Mouse (Mus musculus): ENCODE measurements at regions not wholly inside any gene's neighbourhood (a gene's known extent, or its start where the extent isn't known, plus 50 kb on each side); places are given as distances from the start of the nearest gene placed in this dataset.
A peak's percentile ranks its signal among the peaks of the same experiment; 100 is the strongest.

DNA sequence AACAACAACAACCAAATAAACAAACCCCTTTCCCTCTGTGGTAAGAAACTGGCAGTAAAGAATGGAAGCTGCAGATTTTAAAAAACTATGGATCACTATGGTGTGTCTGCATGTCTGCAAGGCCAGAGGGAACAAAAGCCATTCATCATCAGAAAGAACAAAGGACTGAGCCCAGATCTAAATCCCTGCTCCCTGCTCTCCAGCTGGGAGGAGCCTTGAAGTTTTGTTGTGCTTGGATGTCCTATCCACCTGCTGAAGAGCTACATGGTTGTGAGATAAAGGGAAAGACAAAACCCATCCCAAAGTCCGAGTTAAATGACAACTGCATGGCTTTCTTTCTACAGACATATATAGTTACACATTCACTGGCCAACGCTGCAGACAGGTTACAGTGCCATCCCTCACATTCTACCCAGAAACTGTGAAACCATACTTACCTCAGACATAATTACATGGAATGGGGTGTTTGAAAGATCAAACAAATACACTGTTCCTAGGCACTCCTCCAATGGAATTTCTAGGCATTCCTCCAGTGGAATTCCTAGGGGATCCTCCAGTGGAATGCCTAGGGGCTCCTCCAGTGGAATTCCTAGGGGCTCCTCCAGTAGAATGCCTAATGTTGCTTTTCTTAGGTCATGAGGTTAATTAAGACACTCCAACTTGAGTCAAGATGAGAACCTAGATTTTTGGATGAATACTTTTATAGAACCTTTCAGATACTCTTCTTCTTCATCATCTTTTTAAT is 2054.2 kb downstream of the A830018L16Rik start:
- 40% methylated on average over 2 of the region's 2 CpGs for WGBS
- Histone ChIP-seq H3K27me3 (no peaks in the 10 kb centered on the region), H3K4me3 (no peak overlapping the region), H3K27ac (no peak overlapping the region), H3K4me2 (replicated peaks) (no peak overlapping the region), H3K9me3 (no peaks in the 10 kb centered on the region), H3K4me1 (0 out of 2 replicates have a peak, but pooled peaks cover 3% of the 10 kb centered on the region), H3K36me3 (no peaks in the 10 kb centered on the region), H3K9ac (no peak overlapping the region)
- ATAC-seq (ENCODE audit: insufficient number of reproducible peaks, insufficient read depth, low FRiP score, low TSS enrichment) = no peak

DNA sequence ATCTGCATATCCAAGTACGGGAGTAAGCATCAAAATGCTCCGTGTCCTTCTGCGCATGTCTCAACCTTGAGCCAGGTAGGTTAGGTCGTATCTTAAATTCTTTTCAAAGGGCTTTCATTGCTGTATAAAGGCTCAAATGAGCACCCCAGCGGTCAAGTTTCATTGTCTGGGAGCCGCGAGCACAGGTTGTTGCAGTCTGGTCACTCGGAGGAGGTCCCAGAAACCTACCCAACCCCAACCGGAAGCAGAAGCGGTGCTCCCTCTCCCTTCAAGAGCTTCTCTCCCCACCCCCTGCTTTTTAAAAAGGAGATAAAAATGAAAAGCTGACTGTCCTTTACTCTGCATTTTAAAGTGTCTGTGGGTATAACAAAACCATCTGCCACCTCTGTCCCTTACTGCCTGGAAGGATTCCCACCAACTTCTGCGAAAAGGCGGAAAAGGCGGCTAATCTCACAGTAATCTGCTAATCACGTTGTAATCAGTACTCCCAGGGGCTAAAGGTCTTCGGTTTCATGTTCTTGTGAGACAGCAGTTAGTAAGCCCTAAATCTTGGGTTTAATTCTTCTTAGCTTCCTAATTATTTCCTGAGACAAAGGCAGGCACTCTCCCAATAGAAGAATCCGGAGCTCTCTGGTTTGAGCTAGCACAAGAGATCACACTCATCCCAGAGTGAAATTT is 2081.0 kb downstream of the A830018L16Rik start:
- H3K36me3 ChIP-seq = no peaks in the 10 kb centered on the region
- H3K4me1 ChIP-seq = no peaks in the 10 kb centered on the region
- H3K4me2 ChIP-seq (replicated peaks) = peak overlapping the region; percentile 40
- ATAC-seq (ENCODE audit: insufficient number of reproducible peaks, insufficient read depth, low FRiP score, low TSS enrichment) = no peak
- WGBS = 20% methylated on average over 16 of the region's 16 CpGs
- no peaks in the 10 kb centered on the region for H3K27me3 ChIP-seq
- H3K27ac ChIP-seq = no peak overlapping the region
- no peak overlapping the region; the same call in 1 of the 2 replicates for H3K9ac ChIP-seq
- no peaks in the 10 kb centered on the region for H3K9me3 ChIP-seq
- peak overlapping the region; percentile 22 for H3K4me3 ChIP-seq

DNA sequence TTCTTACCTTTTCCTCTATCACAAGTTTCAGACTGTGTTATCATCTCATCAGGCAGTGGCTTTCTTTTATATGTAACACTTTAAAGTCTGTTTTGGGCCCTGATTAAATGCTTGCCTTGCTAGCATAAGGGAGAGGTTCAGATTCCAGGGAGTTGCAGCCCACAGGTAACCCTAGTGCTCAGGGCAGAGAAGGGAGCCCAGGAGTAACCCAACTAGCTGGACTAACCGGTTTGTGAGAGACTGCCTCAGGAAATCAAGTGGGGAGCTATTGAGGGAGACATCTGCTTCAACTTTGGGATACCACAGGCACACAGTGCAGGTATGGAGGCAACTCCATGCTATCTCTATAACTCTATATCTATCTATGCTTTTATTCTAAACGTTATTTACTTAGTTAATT is 2082.5 kb downstream of the A830018L16Rik start:
- Histone ChIP-seq H3K4me2 (replicated peaks) (no peak overlapping the region), H3K27me3 (no peaks in the 10 kb centered on the region), H3K4me3 (no peak overlapping the region), H3K9me3 (no peaks in the 10 kb centered on the region), H3K27ac (no peak overlapping the region), H3K9ac (no peak overlapping the region), H3K4me1 (no peaks in the 10 kb centered on the region), H3K36me3 (no peaks in the 10 kb centered on the region)
- WGBS = 13% methylated on average over 2 of the region's 2 CpGs
- ATAC-seq (ENCODE audit: insufficient number of reproducible peaks, insufficient read depth, low FRiP score, low TSS enrichment) = no peak

DNA sequence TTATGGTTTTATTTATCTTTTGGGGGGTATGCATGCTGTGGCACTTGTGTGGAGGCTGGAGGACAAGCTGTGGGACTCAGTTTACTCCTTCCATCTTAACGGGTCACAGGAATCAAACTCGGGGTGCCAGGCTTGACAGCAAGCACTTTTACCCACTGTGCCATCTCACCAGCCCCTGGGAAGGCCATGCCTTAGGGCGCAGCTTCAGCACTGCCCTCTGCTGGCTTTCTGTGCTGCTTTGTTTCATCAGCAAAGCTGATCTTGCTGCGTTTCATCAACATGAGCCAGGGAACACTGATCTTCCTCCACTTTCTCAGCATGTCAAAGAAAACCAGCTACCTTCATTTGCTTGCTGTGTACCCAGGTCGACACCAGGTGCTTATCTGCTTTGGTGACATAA is 2086.6 kb downstream of the A830018L16Rik start:
- ATAC-seq (ENCODE audit: insufficient number of reproducible peaks, insufficient read depth, low FRiP score, low TSS enrichment) = no peak
- no peaks in the 10 kb centered on the region for H3K27me3 ChIP-seq
- 35% methylated on average over 5 of the region's 5 CpGs for WGBS
- no peaks in the 10 kb centered on the region for H3K4me1 ChIP-seq
- no peaks in the 10 kb centered on the region for H3K9me3 ChIP-seq
- H3K4me2 ChIP-seq (replicated peaks) = no peak overlapping the region
- H3K4me3 ChIP-seq = no peak overlapping the region
- H3K36me3 ChIP-seq = no peaks in the 10 kb centered on the region
- H3K9ac ChIP-seq = no peak overlapping the region
- no peak overlapping the region for H3K27ac ChIP-seq

DNA sequence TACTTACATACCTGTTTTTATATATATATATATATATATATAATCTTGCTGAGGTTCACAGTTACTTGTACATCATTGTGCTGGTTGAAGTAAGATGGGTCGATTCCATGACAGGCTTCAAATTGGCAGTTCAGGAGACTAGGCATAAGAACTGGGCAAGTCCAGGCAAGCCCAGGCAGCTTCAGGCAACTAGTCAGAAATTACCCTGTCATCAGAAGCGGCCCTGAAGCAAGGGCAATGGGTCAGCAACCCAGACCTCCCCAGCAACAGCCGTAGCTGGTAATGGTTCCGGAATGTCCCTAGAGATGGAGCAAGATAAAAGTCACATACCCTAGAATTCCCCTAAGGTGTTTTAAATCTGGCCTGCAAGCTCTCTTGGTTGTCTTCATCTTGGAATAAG is 2088.0 kb downstream of the A830018L16Rik start:
- H3K4me2 ChIP-seq (replicated peaks) = no peak overlapping the region
- WGBS = 38% methylated on average over 4 of the region's 4 CpGs
- H3K4me3 ChIP-seq = no peak overlapping the region
- no peaks in the 10 kb centered on the region for H3K9me3 ChIP-seq
- H3K9ac ChIP-seq = no peak overlapping the region
- ATAC-seq (ENCODE audit: insufficient number of reproducible peaks, insufficient read depth, low FRiP score, low TSS enrichment) = no peak
- H3K27me3 ChIP-seq = no peaks in the 10 kb centered on the region
- no peaks in the 10 kb centered on the region for H3K4me1 ChIP-seq
- H3K36me3 ChIP-seq = no peaks in the 10 kb centered on the region
- no peak overlapping the region for H3K27ac ChIP-seq

DNA sequence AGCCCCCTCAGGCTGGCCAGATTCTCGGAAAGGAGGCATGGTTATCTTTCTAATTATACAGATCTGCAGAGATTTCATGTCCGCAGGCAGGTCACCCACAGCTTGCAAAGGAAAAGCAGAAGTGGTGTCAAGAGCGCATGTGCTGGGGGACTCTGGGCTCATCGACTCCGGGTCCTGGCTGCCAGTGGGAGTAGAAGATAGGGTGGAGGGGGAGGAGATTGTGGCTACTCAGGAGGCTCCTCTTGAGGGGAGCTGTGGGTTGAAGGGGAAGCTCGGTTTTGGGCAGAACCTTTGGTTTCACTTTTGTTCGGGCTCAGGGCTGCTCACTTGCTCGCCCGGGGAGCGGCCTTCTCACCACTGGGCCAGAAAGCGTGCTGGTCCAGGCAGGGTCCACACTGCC is 2099.9 kb downstream of the A830018L16Rik start:
- ATAC-seq (ENCODE audit: insufficient number of reproducible peaks, insufficient read depth, low FRiP score, low TSS enrichment) = no peak
- Histone ChIP-seq H3K9ac (no peak overlapping the region), H3K27me3 (no peaks in the 10 kb centered on the region), H3K27ac (no peak overlapping the region), H3K4me1 (no peaks in the 10 kb centered on the region), H3K4me3 (no peak overlapping the region), H3K9me3 (peaks cover 7% of the 10 kb centered on the region; the same call in 1 of the 2 replicates), H3K36me3 (no peaks in the 10 kb centered on the region), H3K4me2 (replicated peaks) (no peak overlapping the region)
- WGBS = 93% methylated on average over 11 of the region's 11 CpGs
